Mouse (Mus musculus) midbrain, embryonic 16.5 days (tissue): ENCODE measurements around the gene Pard6b. TPM values are rescaled to one million over a fixed set of nuclear protein-coding genes. Genes with fewer than 3 reads are reported as not detected.

ENCODE experiments used
- ATAC-seq: fragments of 200-750 bp; cut with Nextera tagmentation; 2 replicates; pipeline ENCODE4 v1.8.0; 2017; ENCODE audit warnings: moderate TSS enrichment
- H3K27ac ChIP-seq: fragments of 300-500 bp; sonication (generic); 2 replicates; pipeline ENCODE4 v1.5.1; 2014; ENCODE audit warnings: mild to moderate bottlenecking, low read length, mixed read lengths
- H3K27me3 ChIP-seq: fragments of 300-500 bp; sonication (generic); 2 replicates; pipeline ENCODE4 v1.6.1; 2014; ENCODE audit warnings: low read depth, low read length, mixed read lengths; ENCODE audit not compliant: control insufficient read depth, insufficient read depth
- H3K36me3 ChIP-seq: fragments of 300-500 bp; sonication (generic); 2 replicates; pipeline ENCODE4 v1.6.1; 2014; ENCODE audit warnings: mild to moderate bottlenecking, low read length, moderate library complexity, mixed read lengths; ENCODE audit not compliant: control insufficient read depth, insufficient read depth
- H3K4me1 ChIP-seq: fragments of 300-500 bp; sonication (generic); 2 replicates; pipeline ENCODE4 v1.6.1; 2014; ENCODE audit warnings: mild to moderate bottlenecking, low read length, mixed read lengths; ENCODE audit not compliant: control insufficient read depth, insufficient read depth
- H3K4me2 ChIP-seq: fragments of 300-500 bp; sonication (generic); 2 replicates; pipeline ENCODE4 v1.6.1; 2014; ENCODE audit warnings: mild to moderate bottlenecking, low read length, mixed read lengths
- H3K4me3 ChIP-seq: fragments of 300-500 bp; sonication (generic); 2 replicates; pipeline ENCODE4 v1.5.1; 2014; ENCODE audit warnings: low read depth, mild to moderate bottlenecking, low read length, moderate library complexity, mixed read lengths
- H3K9ac ChIP-seq: fragments of 300-500 bp; sonication (generic); 2 replicates; pipeline ENCODE4 v1.6.1; 2014; ENCODE audit warnings: low read depth, low read length, mixed read lengths
- H3K9me3 ChIP-seq: fragments of 300-500 bp; sonication (generic); replicated peaks from 2 replicates; pipeline ENCODE4 v1.6.1; 2014; ENCODE audit warnings: mild to moderate bottlenecking, low read length, mixed read lengths; ENCODE audit not compliant: control insufficient read depth, poor library complexity, severe bottlenecking
- WGBS: fragments of 180-500 bp; shearing (Covaris S2); extraction: QIAGEN DNeasy Blood & Tissue Kit; methylation state at CpG from one replicate; pipeline ENCODE4 v1.1.7; 2014; 5-methylcytosine and 5-hydroxymethylcytosine counted together
- polyA plus RNA-seq: library from polyadenylated mRNA; unstranded; fragments of >200 nt; fragmentation: Nextera tagmentation; extraction: Ambion mirVana; gene quantifications from 2 replicates; pipeline ENCODE4 v1.2.1, GENCODE M21; 2015

Pard6b gene
- polyA plus RNA-seq, 1 experiment from 2014 or later: 7.3 TPM

DNA sequence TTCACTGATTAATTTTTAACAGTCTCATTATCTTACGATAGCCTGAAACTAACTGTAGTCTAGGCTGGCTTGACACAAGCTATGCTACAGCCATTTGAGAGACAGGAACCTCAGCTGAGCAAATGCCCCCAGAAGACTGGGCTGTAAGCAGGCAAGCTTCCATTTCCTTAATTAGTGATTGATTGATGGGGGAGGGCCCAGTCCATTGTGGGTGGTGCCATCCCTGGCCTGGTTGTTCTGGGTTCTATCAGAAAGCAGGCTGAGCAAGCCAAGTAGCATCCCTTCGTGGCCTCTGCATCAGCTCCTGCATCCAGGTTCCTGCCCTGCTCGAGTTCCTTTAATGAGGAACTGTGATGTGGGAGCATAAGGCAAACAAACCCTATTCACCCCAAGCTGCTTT is 6.3 kb upstream of the Pard6b start:
- Histone ChIP-seq H3K27ac (no peak overlapping the region), H3K9ac (no peak overlapping the region), H3K4me1 (peaks cover 6% of the 10 kb centered on the region; the same call in 1 of the 2 replicates), H3K9me3 (no peaks in the 10 kb centered on the region), H3K27me3 (no peaks in the 10 kb centered on the region), H3K4me3 (no peak overlapping the region), H3K4me2 (no peak overlapping the region), H3K36me3 (no peaks in the 10 kb centered on the region)
- WGBS: 67% methylated on average over 3 of the region's 3 CpGs
- no peak for ATAC-seq

GRCm38 (mm10) chr2:168076840-168077576 is 3.8 kb upstream of the Pard6b start:
- Histone ChIP-seq H3K27me3 (no peaks in the 10 kb centered on the region), H3K9ac (no peak overlapping the region), H3K4me1 (peaks cover 11% of the 10 kb centered on the region), H3K27ac (no peak overlapping the region), H3K4me2 (no peak overlapping the region), H3K4me3 (no peak overlapping the region), H3K9me3 (no peaks in the 10 kb centered on the region), H3K36me3 (no peaks in the 10 kb centered on the region)
- ATAC-seq: no peak
- WGBS: 83% methylated on average over 20 of the region's 20 CpGs

DNA sequence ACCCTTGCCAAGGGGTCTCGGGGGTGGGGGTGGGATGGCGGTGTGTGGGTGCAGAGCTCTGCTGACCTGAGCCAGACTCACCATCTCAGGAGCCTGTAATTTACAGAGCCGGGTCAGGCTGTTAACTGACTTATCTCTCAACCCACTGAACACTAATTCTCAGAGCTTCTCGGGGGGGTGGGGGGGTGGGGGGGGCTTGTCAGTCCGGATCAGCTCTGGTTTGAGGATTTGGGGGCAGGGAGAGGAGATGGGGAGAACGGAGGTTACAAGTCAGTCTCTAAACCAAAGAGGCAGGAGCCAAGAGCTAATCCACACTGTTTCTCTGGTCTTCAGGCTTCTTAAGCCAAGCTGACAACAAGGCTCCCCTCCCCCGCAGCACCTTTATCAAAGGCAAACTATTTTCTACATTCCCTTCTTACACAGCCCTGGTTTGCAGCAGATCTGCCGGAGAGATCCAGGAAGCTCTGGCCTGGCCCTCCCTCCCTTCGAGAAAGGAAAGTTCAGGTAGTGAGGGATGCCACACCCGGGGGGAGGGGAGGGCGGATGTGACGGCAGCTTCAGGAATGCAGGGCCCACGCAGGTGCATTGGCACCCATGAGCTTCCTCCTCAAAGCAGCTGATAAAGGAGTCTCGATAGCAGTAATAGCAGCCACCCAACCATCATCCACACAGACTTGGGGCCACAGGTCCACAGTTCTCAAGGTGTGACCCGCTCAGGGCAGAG is 2.5 kb upstream of the Pard6b start:
- no peaks in the 10 kb centered on the region for H3K9me3 ChIP-seq
- no peaks in the 10 kb centered on the region for H3K36me3 ChIP-seq
- WGBS: 50% methylated on average over 15 of the region's 15 CpGs
- H3K27ac ChIP-seq: no peak overlapping the region
- ATAC-seq: no peak
- no peak overlapping the region for H3K4me2 ChIP-seq
- no peak overlapping the region for H3K4me3 ChIP-seq
- no peaks in the 10 kb centered on the region for H3K27me3 ChIP-seq
- H3K4me1 ChIP-seq: peaks cover 14% of the 10 kb centered on the region
- H3K9ac ChIP-seq: no peak overlapping the region

GRCm38 (mm10) chr2:168081299-168081932 is 612 bp downstream of the Pard6b start:
- Histone ChIP-seq H3K9me3 (no peaks in the 10 kb centered on the region), H3K4me1 (peaks cover 14% of the 10 kb centered on the region), H3K27ac (peak overlapping the region; percentile 95), H3K4me2 (peak overlapping the region; percentile 79), H3K9ac (peak overlapping the region; percentile 83), H3K4me3 (peak overlapping the region; percentile 60), H3K36me3 (no peaks in the 10 kb centered on the region), H3K27me3 (no peaks in the 10 kb centered on the region)
- no peak for ATAC-seq
- under 1% methylated on average over 45 of the region's 49 CpGs for WGBS

DNA sequence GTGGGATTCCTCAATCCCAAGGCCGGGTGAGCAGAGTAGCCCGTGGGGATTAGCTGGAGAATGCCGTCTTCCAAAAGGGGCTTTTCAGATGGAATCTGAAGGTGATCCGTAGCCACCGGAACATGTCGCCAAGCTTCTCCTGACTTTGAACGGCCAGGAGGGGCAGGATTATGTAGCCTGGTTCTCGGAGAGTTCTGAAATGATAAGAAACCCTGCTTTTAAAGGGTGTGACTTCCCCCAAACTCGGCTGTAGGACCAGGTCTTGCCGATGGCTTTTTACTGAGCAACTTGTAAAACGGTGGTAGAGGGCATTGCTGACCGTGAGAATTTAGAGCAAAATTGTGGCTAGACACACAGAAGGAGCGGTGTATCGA is 1.1 kb downstream of the Pard6b start:
- Histone ChIP-seq H3K9me3 (no peaks in the 10 kb centered on the region), H3K4me3 (peak overlapping the region; percentile 60), H3K27me3 (no peaks in the 10 kb centered on the region), H3K4me2 (peak overlapping the region; percentile 79), H3K4me1 (peaks cover 14% of the 10 kb centered on the region), H3K36me3 (no peaks in the 10 kb centered on the region), H3K9ac (peak overlapping the region; percentile 83), H3K27ac (no peak overlapping the region)
- ATAC-seq: no peak
- WGBS: 5% methylated on average over 14 of the region's 14 CpGs

GRCm38 (mm10) chr2:168083593-168083992 is 2.8 kb downstream of the Pard6b start:
- Histone ChIP-seq H3K9me3 (no peaks in the 10 kb centered on the region), H3K4me1 (peaks cover 14% of the 10 kb centered on the region), H3K4me3 (no peak overlapping the region), H3K9ac (no peak overlapping the region), H3K36me3 (no peaks in the 10 kb centered on the region), H3K27me3 (no peaks in the 10 kb centered on the region), H3K27ac (no peak overlapping the region), H3K4me2 (no peak overlapping the region)
- no peak for ATAC-seq
- 72% methylated on average over 2 of the region's 2 CpGs for WGBS

DNA sequence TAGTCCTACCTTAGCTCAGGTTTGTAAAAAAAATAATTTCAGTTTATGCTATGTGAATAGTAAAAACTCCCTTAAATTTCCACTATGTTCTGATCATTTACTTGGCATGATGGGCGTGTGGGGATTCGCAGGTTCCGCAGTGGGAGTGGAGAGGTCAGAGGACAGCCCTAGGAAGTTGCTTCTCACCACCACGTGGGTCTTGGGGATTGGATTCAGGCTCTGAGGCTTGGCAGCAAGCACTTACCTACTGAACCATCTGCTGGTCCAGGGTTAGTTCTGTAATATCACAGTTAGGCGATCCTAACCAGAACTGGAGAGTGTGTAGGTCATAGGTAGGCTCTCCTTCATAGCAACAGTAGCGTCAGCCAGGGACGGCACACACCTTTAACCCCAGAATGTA is 3.4 kb downstream of the Pard6b start:
- no peak overlapping the region for H3K9ac ChIP-seq
- no peaks in the 10 kb centered on the region for H3K27me3 ChIP-seq
- peaks cover 14% of the 10 kb centered on the region for H3K4me1 ChIP-seq
- 92% methylated on average over 7 of the region's 7 CpGs for WGBS
- H3K9me3 ChIP-seq: no peaks in the 10 kb centered on the region
- no peak overlapping the region for H3K4me3 ChIP-seq
- no peaks in the 10 kb centered on the region for H3K36me3 ChIP-seq
- no peak for ATAC-seq
- no peak overlapping the region for H3K4me2 ChIP-seq
- no peak overlapping the region for H3K27ac ChIP-seq

DNA sequence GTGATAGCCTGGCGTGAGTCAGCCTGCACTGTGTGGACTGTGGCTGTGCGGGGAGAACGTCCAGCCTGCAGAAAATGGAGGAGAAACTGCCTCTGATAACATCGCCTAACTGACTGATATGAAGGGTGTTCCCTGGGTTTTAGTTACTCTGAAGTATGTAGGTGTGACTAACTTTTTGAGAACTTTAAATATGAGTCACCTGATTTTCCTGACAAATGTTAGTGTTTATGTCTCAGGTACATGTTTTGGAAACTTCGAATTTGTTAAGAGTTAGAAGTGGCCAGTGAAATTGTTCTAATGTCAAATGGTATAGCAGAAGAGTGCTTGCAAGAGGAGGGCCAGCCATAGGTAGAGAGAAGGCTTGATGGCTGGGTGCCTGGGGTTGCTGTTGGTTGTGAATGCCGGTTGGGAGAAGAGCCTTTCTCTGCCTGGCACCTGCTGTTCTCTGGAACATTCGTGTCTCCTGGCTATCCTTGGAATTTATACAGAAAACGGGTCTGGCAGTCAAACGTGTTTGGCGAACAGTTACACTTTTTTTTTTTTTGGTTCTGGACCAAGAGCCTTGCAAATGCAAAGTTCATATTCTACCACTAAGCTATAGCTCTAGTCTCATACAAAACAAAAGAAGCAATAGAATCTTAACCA is 4.9 kb downstream of the Pard6b start:
- ATAC-seq: no peak

More for the DNA sequence above, 4.9 kb downstream of the Pard6b start:
- WGBS: 68% methylated on average over 10 of the region's 10 CpGs
- Histone ChIP-seq H3K9me3 (no peaks in the 10 kb centered on the region), H3K4me2 (no peak overlapping the region), H3K36me3 (no peaks in the 10 kb centered on the region), H3K4me1 (peaks cover 9% of the 10 kb centered on the region), H3K9ac (no peak overlapping the region), H3K27ac (no peak overlapping the region), H3K4me3 (no peak overlapping the region), H3K27me3 (no peaks in the 10 kb centered on the region)
